Mouse (Mus musculus): ENCODE measurements around the gene Foxp2.

Foxp2 gene

GRCm38 (mm10) chr6:15370827-15371226 is 469.7 kb downstream of the Foxp2 start:
- DNase-seq (ENCODE audit: low spot score in 2 of 2) = no peak

- DNase-seq (ENCODE audit: low spot score in 2 of 2) = no peak
Measured at GRCm38 (mm10) chr6:15373621-15374020, 472.5 kb downstream of the Foxp2 start.

- no peak for DNase-seq (ENCODE audit: low spot score in 2 of 2)
Measured at GRCm38 (mm10) chr6:15378261-15378660, 477.1 kb downstream of the Foxp2 start.

- DNase-seq (ENCODE audit: low spot score in 2 of 2) = no peak
Measured at GRCm38 (mm10) chr6:15396462-15396861, 495.3 kb downstream of the Foxp2 start.

- DNase-seq (ENCODE audit: low spot score in 2 of 2) = no peak
Measured at GRCm38 (mm10) chr6:15397485-15397884, 496.3 kb downstream of the Foxp2 start.

- DNase-seq (ENCODE audit: low spot score in 2 of 2) = no peak
Measured at GRCm38 (mm10) chr6:15401138-15401537, 500.0 kb downstream of the Foxp2 start.

- no peak for DNase-seq (ENCODE audit: low spot score in 2 of 2)
Measured at GRCm38 (mm10) chr6:15402026-15402425, 500.9 kb downstream of the Foxp2 start.

- DNase-seq (ENCODE audit: low spot score in 2 of 2) = peak; percentile 22 to 25
Measured at GRCm38 (mm10) chr6:15415099-15415498, 514.0 kb downstream of the Foxp2 start.

- no peak for DNase-seq (ENCODE audit: low spot score in 2 of 2)
Measured at GRCm38 (mm10) chr6:15459701-15460100, 558.6 kb downstream of the Foxp2 start.

- no peak for DNase-seq (ENCODE audit: low spot score in 2 of 2)
Measured at GRCm38 (mm10) chr6:15463390-15463789, 562.2 kb downstream of the Foxp2 start.

GRCm38 (mm10) chr6:15465471-15465870 is 564.3 kb downstream of the Foxp2 start:
- DNase-seq (ENCODE audit: low spot score in 2 of 2) = no peak

- DNase-seq (ENCODE audit: low spot score in 2 of 2) = no peak
Measured at GRCm38 (mm10) chr6:15466634-15467033, 565.5 kb downstream of the Foxp2 start.

GRCm38 (mm10) chr6:15486909-15487308 is 585.8 kb downstream of the Foxp2 start:
- no peak for DNase-seq (ENCODE audit: low spot score in 2 of 2)

All from right cerebral cortex, adult 2 months (tissue).